9 mouse cellular contexts compared by ENCODE assay signal in the genomic region with DNA sequence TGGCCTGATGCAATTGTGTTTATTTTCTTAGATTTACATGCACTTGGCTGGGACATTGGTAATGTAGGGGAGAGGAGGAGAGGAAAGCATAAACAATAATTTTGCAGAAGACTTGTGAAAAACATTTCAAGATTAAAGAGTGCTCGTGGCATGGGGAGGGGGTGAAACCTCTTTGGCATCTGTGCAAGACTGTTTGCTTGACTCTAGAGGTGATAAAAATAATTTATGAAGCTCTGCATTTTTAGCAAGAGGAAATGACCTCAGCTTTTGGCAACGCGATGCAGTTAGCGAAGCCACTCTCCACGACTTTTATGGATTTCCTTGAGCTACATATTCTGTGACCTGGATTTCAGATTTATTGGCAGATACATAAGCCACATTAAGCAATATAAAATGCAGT. TPM values are rescaled to one million over a fixed set of nuclear protein-coding genes. Genes with fewer than 3 reads are reported as not detected.
A peak's percentile ranks its signal among the peaks of the same experiment; 100 is the strongest.
DNase-seq lines count a peak whose midpoint lies in the region; ATAC-seq and TF ChIP-seq lines count a peak whose summit lies in the region.
"Had no signal": no experiment of that assay in that cellular context is flagged by ENCODE, and none has a peak within 500 bp of the region (broad histone marks: within the 10 kb centered on the region; RNA-seq: fewer than 3 reads in every experiment).

No protein-coding gene starts in this region.

- H3K36me3 ChIP-seq in C2C12 (ENCODE audit: control insufficient read depth, insufficient read depth), result no peaks in the 10 kb centered on the region

- CTCF ChIA-PET in Patski (lab: Charles Lee), result interaction anchor here (1.1 to 3.1 kb wide), 3 partner anchors 42 to 145 kb away, joined by 3 to 11 read pairs (median 3); no protein-coding TSS in a partner anchor

- ATAC-seq in Patski, result peak; percentile 33

- POLR2A ChIA-PET in Patski (lab: Charles Lee), result no interaction called here

- TF ChIP-seq CTCF in C2C12 (IDR thresholded peaks at IDR 0.05; ENCODE audit: control insufficient read depth, insufficient read depth, insufficient read length), result no peak
- TF ChIP-seq CTCF in Patski (IDR thresholded peaks at IDR 0.05), result no peak

- no peaks in the 10 kb centered on the region for H3K79me2 ChIP-seq in C2C12 (ENCODE audit: control insufficient read depth, insufficient read depth)

- H3ac ChIP-seq in C2C12 (ENCODE audit: control insufficient read depth, insufficient read length, low read depth), result no peak overlapping the region

- peak; percentile 32 for DNase-seq in heart, postnatal 4 days
- no peak for DNase-seq in heart, adult 9 months (ENCODE audit: low spot score in 2 of 2)
- no peak for DNase-seq in Patski (ENCODE audit: low read depth, low spot score)
- peak; percentile 60 for DNase-seq in kidney, postnatal 14 days
- no peak for DNase-seq in right cerebral cortex, postnatal 14 days
- no peak for DNase-seq in cerebellum, postnatal 25 days
- no peak for DNase-seq in urinary bladder, postnatal 4 days (ENCODE audit: low spot score in 2 of 2)
- DNase-seq: cerebellum, postnatal 36 days had no signal

- in situ Hi-C loops in Patski (cut with MboI; ENCODE audit: low pct_unique_long_range_greater_than_20kb), result loop anchor here (5.0 kb wide), 2 partner anchors 67 to 142 kb away; no protein-coding TSS in a partner anchor

- no peaks in the 10 kb centered on the region for H3K27me3 ChIP-seq in C2C12 (ENCODE audit: control insufficient read depth, insufficient read depth, insufficient read length)
- no peaks in the 10 kb centered on the region for H3K27me3 ChIP-seq in Patski

- H3K79me3 ChIP-seq in C2C12 (ENCODE audit: low read depth), result no peaks in the 10 kb centered on the region

- H3K4me3 ChIP-seq in C2C12 (ENCODE audit: insufficient read depth, poor library complexity, severe bottlenecking), result no peak overlapping the region

TF ChIP-seq in C2C12, 6 proteins besides CTCF, POLR2A, EP300 and RAD21:
- TF ChIP-seq MYOD1 (IDR thresholded peaks at IDR 0.05; ENCODE audit: control insufficient read depth, insufficient read length, low read depth), result no peak
- TF ChIP-seq CEBPB (IDR thresholded peaks at IDR 0.05; ENCODE audit: low read depth), result peak; percentile 49

RNA-seq across cellular contexts. Expression of gene Ccdc93, which starts 36.1 kb away (rescaled TPM):
- total RNA-seq in heart, postnatal 4 days (2021), result 10 to 100 TPM; 11.2 to 13.0 TPM
- polyA plus RNA-seq in C2C12 (2012; fragmentation: generic; extraction: Trizol) (8.4 TPM), Patski (2021) (22.0 TPM)

Comparison
In these comparisons a context has a peak if more than half of its experiments do, and no peak if none do; other contexts are left out.
1. DNase-seq: peak in heart, postnatal 4 days (single experiment) and kidney, postnatal 14 days (single experiment); none in heart, adult 9 months (0 of 2), Patski (single experiment), right cerebral cortex, postnatal 14 days (single experiment), cerebellum, postnatal 25 days (0 of 2) and urinary bladder, postnatal 4 days (0 of 2).